Mouse (Mus musculus) pancreas, adult 10 weeks (tissue): ENCODE data around the gene Zfp369. TPM values are rescaled to one million over a fixed set of nuclear protein-coding genes. Genes with fewer than 3 reads are reported as not detected.

Experiments used
- polyA plus RNA-seq: library from polyadenylated mRNA; stranded (reverse); fragments of 350-450 nt; fragmentation: Illumina TruSeq; extraction: RNeasy Lipid Tissue Mini Kit (QIAGEN cat#74804); gene quantifications from one replicate; pipeline ENCODE4 v1.2.3, GENCODE M21; 2015; ENCODE audit warnings: low read depth, low replicate concordance; ENCODE audit not compliant: insufficient read depth

The Zfp369 gene
- 3.8 TPM for polyA plus RNA-seq

DNA sequence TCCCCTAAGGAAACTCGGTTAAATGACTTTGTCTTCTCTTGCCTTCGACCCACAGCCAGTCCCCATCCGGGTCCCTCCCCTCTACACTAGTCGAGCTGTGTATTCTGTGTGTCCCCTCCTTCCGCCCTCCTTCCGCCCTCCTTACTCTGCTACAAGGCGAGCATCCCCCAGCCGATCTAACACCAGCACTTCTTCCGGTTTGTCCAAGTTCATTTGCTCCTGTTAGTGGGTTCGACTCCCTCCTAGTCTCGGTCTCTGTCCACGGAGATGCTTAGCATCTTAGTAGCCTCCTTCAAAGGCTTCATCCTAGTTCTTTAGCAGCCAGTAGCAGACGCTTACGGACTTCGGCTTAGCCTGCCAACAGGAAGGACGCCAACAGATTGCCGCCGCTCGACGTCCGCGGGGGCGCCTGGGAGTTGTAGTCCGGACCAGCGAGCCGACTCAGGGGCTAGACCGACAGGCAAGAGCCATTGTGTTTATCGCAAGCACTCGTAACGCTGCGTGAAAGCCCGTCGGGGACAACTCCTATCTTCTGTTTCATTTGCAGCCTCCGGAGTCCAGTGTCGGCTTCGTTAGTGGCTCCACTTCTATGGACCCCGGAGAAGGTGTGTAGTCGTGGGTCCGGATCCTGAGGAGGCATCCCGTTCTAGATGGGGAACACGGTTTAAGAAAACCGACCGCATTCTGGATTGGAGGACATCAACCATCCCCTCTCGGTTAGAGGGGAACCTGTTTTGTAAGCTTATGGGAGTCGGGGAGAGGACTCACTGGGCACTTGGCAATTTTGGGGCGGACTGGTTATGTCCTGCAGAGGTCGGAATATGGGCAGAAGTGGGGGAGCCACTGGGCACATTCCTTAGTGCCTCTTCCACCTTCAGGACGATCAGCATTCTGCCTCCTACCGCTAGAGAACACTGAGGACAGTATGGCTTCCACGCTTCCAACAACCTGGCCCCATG is at the start of gene Zfp369:
Zfp369 (plus strand) TSS at position 432 of the 959 bp plus-strand sequence.

DNA sequence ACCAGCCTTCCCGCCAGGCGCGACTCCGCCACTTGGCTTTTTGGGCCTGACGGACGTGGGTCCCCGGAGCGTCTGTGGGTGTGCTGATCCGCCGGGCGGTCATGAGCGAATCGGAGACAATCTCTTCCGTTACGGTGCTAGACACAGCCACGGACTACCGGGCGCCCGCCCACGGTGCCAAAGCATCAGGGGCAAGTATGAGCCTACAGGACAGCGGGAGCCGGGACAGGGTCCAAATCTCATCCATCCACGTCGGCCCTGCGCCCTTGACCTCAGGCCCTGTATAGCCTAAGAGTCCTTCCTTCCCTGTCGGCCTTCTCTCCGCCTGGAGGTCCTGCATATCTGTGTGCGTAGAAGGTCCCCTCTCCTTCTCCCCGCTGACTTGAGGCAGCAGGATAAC is 19.4 kb upstream of the Zfp369 start, which contains the start of gene Gm10775:
Gm10775 (plus strand) TSS at position 301 of the 400 bp plus-strand sequence.

Other genes with a start within 250 kb of the Zfp369 start
- not detected for gene Spata31d1c, start 245.8 kb upstream of the Zfp369 start, polyA plus RNA-seq
- not detected for gene Prss47, start 226.1 kb upstream of the Zfp369 start, polyA plus RNA-seq
- gene Mfsd14b, start 165.8 kb upstream of the Zfp369 start, polyA plus RNA-seq, result 5.0 TPM
- gene Olfr465-ps1, start 140.7 kb upstream of the Zfp369 start, polyA plus RNA-seq, result not detected
- not detected for gene Olfr466, start 128.6 kb upstream of the Zfp369 start, polyA plus RNA-seq
- gene Nlrp4f, start 72.8 kb upstream of the Zfp369 start, polyA plus RNA-seq, result not detected
- not detected for gene Gm10775, start 19.3 kb upstream of the Zfp369 start, polyA plus RNA-seq
- not detected for gene Gm10139, start 233.9 kb downstream of the Zfp369 start, polyA plus RNA-seq